Mouse (Mus musculus): Measurements from ENCODE around the gene Poldip3. TPM values are rescaled to one million over a fixed set of nuclear protein-coding genes. Genes with fewer than 3 reads are reported as not detected.

The Poldip3 gene
- total RNA-seq, 2 experiments from 2014 or later = 90.5 to 91.5 TPM

DNA sequence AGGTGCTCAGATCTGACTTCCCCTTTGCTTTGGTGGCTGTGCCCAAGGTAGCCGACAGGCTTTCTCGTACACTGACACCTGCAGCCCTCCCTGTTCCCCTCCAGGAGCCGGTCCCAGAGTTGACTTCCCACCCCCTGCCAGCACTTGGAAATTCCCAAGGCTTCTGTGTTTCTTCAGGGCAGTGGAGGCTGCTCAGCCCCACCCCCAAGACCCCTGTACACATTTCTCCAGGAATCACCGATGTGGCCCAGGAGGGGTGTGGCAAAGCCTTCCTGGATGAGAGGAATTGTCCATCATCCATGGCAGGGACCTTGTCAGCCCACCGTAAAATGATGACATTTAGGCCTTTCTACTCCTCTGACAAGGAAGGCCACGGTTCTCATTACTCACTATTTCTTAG, 37.9 kb downstream of the Poldip3 start:
- TF ChIP-seq CTCF (conservative IDR thresholded peaks at IDR 0.05) = no peak
- no peak for DNase-seq (ENCODE audit: low spot score in 2 of 2)
- Histone ChIP-seq H3K4me3 (no peak overlapping the region), H3K27ac (no peak overlapping the region)

DNA sequence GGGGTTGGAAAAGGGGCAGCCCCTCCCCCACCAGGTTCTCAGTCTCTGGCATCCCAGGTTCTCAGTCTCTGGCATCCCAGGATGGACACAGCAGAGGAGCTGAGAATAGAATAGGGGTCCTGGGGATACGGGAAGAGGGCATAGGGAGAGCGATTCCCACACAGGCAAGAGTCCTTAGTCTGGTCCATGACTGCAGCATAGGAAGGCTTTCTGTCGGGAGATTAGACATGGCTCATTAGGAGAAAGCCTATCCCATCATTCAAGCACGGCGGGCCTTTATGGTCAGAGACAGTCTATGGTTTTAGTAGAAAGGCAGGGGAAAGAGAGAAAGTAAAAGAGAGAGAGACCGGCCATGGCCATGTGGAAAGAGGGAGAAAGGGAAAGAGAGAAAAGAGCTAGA, 41.4 kb downstream of the Poldip3 start:
- no peak for DNase-seq (ENCODE audit: low spot score in 2 of 2)
- H3K4me3 ChIP-seq = no peak overlapping the region
- no peak for TF ChIP-seq CTCF (conservative IDR thresholded peaks at IDR 0.05)
- no peak overlapping the region for H3K27ac ChIP-seq

DNA sequence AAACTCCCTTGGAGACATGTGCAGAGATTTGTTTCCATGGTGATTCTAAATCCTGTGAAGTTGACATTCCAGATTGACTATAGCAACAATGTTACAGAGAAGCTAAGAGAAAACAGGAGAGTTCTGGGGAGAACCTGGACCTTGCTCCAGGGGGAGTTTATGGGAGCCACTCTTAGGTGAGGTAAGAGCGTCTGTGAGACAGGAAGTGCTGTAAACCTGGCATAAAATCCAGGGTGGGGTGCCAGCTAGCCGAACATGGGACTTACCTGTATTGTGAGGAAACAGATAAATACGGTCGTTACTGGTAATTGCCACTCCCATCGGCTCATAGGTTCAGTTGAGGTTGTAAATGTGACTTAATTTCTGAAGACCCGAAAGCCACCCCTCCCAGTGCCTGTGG, 42.8 kb downstream of the Poldip3 start:
- peak overlapping the region; percentile 57; the same call in 1 of the 2 replicates for H3K27ac ChIP-seq
- no peak for TF ChIP-seq CTCF (conservative IDR thresholded peaks at IDR 0.05)
- DNase-seq (ENCODE audit: low spot score in 2 of 2) = no peak
- H3K4me3 ChIP-seq = no peak overlapping the region

DNA sequence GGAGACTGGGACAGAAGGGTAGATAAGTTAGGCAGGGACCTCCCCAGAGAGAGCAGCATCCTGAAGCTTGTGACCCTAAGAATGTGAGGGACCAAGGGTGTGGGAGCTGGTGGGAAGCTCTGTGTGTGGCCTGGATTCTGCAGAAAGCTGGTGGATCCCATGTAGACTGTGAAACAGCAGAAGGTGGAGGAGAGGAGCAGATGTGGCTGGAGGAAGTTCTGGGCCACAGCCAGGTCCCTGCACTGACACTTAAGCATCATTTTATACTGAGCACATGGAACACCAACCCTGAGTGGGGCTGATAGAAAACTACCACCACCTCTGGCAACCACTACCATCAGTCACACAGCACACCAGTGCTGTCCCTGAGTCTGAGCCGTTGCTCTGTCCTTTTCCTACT, 46.1 kb downstream of the Poldip3 start:
- no peak for TF ChIP-seq CTCF (conservative IDR thresholded peaks at IDR 0.05)
- DNase-seq (ENCODE audit: low spot score in 2 of 2) = no peak
- Histone ChIP-seq H3K27ac (no peak overlapping the region), H3K4me3 (no peak overlapping the region)

DNA sequence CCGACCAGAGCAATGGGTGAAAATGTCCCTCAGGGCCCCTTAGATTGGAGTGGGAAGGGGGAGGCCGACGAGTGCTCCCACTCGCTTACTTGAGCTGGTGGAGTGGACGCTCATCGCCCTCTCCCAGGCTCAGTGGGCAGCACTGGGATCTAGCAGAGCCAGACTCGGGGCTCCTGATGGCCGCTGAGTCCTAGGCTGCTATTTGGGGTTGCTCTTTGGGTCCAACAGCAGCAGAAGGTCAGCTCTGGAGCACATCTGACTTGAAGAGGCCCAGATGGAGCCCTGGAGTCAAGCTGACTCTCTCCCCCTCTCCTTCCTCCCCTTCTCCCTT, 48.9 kb downstream of the Poldip3 start:
- Histone ChIP-seq H3K4me3 (peak overlapping the region; percentile 53), H3K27ac (peak overlapping the region; percentile 62)
- no peak for DNase-seq (ENCODE audit: low spot score in 2 of 2)
- TF ChIP-seq CTCF (conservative IDR thresholded peaks at IDR 0.05) = no peak

DNA sequence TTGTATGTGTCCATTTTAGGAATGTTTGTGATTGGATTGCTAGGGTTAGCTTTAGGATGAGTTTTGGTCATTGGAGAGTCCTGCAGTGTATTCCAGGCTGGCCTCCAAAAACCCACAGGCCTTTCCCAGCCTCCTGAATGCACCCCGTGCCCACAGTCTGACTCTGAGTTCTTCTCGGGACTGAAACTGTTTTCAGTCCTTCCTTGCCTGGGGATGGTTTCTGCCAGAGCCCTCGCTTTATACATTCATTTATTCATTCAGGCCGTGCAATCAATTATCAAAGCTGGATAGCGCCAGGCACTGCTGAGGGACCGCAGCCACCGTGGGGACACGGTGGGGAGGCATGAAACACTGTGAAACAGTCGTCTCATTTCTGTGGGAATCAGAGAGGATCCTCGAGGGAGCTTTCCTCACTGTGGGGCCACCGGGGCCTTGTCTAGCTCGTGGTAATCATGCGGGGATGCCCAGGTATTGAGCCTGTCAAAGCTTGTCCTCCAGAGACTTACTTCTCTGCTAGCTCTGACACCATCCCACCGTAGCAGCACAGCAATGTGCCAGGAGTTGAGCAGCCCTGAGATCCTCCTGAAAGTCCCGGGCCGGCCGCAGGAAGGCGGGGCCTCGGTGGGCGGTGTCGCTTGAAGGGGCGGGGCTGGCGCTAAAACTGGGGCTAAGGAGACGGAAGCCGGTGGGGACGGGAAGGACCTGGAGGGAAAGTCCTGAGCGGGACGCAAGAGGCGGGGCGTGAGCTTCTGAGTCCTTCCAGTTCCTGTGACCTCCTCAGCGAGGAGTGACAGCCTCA, 49.5 kb downstream of the Poldip3 start:
- TF ChIP-seq CTCF (conservative IDR thresholded peaks at IDR 0.05) = no peak
- Histone ChIP-seq H3K4me3 (peak overlapping the region; percentile 53), H3K27ac (peak overlapping the region; percentile 62; the same call in 1 of the 2 replicates)
- peak; percentile 54 to 60 for DNase-seq (ENCODE audit: low spot score in 2 of 2)

DNA sequence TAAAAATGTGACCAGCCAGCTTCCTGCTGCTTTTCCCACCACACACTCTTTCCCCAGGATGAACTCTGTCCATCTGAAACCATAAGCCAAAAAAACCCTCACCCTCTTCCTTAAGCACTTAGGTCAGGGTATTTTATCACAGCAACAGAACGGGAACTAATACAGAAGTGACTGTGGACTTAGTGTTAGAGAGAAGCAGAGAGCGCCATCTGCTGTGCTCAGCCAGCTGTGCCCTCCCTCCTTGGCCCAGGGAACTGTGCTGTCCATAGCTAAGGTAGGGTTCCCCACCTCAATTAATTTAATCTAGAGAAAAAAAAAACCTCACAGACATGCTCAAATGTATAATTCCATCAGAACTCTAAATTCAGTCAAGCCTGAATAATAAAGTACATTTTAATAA, 53.2 kb downstream of the Poldip3 start:
- peak; percentile 55 for TF ChIP-seq CTCF (conservative IDR thresholded peaks at IDR 0.05)
- no peak for DNase-seq (ENCODE audit: low spot score in 2 of 2)
- no peak overlapping the region for H3K27ac ChIP-seq
- H3K4me3 ChIP-seq = no peak overlapping the region

DNA sequence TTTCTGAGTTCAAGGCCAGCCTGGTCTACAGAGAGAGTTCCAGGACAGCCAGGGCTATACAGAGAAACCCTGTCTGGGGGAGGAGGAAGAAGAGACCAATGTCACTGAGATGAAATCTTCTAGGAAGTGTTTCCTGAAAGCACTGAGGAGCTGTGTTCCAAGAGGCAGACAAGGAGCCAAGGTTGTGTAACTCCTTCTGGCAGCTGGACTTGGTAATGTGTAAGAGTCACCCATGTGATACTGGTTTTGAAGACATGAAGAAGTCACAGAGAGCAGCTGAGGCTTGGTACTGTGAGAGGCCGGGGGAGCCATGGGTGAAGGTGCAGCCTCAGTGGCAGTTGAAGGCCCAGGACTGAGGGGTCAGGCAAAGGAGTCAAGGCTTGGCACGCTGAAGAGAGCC, 55.5 kb downstream of the Poldip3 start:
- Histone ChIP-seq H3K27ac (no peak overlapping the region), H3K4me3 (no peak overlapping the region)
- no peak for DNase-seq (ENCODE audit: low spot score in 2 of 2)
- no peak for TF ChIP-seq CTCF (conservative IDR thresholded peaks at IDR 0.05)

DNA sequence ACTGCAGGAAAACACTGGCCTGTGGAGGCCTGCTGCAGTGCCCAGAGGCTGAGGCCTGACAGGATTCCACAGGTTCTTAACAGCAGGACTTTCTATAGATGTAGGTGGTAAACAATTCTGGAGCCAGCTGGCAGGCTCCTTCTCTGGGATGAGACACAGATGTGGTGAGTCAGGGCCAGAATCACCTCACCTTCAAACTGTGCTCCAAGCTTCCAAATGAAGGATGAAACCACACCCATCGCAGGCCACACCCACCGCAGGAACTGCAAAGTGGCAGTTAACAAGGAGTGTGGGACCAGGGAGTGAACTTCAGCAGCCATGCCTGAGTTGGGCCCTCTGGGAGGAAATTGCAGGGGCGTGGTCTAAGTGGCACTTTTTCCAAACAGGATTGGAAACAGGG, 58.3 kb downstream of the Poldip3 start:
- DNase-seq (ENCODE audit: low spot score in 2 of 2) = no peak
- no peak for TF ChIP-seq CTCF (conservative IDR thresholded peaks at IDR 0.05)

DNA sequence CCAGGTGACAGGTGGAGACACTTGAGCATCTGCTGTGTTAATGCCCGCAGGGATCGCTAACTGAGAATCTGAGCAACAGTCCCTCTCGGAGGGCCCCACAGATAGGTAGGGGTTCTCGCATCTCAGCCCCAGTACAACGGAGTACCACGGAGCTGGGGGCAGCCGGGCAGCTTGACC, 59.9 kb downstream of the Poldip3 start, which contains the start of gene Serhl:
TSS of gene Serhl (plus strand) at position 78 of the 177 bp plus-strand sequence.
- Histone ChIP-seq H3K4me3 (no peak within 1 kb of the TSS), H3K27ac (no peak within 1 kb of the TSS)
- no peak for DNase-seq (ENCODE audit: low spot score in 2 of 2)
- TF ChIP-seq CTCF (conservative IDR thresholded peaks at IDR 0.05) = no peak

More for the DNA sequence above, 58.3 kb downstream of the Poldip3 start:
- no peak overlapping the region for H3K27ac ChIP-seq
- no peak overlapping the region for H3K4me3 ChIP-seq

DNA sequence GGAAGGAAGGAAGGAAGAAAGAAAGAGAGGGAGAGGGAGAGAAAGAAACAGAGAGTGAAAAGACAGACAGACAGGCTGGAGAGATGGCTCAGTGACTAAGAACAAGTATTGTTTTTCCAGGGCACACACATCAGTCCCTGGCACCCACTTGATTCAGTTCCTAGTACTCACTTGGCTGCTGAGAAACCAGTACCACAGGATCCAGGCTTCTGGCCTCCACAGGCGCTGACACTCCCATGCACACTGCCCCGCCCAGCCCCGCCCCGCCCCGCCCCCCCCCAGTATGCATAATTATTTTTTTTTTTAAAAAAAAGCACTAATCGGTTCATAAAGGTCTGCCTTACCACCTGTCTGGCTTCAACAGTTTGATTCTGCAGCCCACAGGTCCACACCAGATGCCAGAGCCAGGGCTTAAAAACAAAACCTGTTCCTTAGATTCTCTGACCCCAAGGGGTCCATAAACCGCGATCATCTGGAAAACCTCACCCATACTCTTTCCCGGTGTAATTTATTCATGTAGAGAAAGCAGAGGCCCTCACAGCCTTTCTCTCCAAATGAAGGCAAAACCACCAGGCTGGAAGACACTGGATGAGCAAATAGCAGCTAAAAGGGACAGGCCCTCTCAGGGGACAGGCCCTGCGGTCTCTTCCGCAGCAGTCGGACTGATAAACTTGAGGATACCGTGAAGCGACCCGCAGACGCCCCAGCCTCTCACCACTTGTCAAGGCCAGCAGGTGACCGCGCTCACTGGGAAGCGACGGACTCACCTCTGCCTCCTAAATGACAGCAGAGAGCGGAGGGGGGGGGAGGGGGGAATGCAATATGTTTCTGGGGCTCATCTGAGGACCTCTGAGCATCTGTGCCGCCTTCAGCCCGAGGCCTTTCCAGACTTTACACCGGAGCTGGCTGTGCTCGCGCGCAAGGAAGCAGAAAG, 60.4 kb downstream of the Poldip3 start:
- TF ChIP-seq CTCF (conservative IDR thresholded peaks at IDR 0.05) = no peak
- no peak for DNase-seq (ENCODE audit: low spot score in 2 of 2)

DNA sequence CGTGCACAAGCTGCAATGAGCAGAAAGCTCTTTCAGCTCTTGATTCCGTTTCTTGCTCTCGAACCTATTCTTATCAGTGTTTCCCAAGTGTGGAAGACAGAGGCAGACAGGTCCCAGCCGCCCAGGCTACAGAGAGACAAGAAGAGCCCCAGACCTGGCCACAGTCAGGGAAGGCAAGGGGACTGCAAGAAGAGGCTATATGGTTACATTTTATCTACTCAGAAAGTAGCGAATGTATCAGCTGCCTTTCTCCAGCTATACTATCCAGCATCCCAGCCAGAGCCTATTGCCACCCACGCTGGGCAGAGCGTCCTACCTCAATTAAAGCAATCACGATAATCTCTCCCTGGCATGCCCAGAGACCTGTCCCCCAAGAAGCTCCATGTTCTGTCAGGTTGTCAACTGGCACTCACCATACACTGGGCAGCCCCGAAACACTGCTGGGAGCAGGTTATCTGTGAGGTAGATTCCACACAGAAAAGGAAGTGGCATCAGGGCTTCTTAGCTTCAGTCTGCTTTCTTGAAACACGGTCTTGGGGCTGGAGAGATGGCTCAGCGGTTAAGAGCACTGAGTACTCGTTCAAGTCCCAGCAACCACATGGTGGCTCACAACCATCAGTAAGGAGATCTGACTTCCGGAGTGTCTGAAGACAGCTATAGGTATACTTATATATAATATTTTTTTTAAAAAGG, 62.4 kb downstream of the Poldip3 start:
- no peak for DNase-seq (ENCODE audit: low spot score in 2 of 2)
- no peak overlapping the region for H3K4me3 ChIP-seq
- no peak overlapping the region for H3K27ac ChIP-seq
- TF ChIP-seq CTCF (conservative IDR thresholded peaks at IDR 0.05) = no peak

More for the DNA sequence above, 60.4 kb downstream of the Poldip3 start:
- Histone ChIP-seq H3K4me3 (no peak overlapping the region), H3K27ac (no peak overlapping the region)

DNA sequence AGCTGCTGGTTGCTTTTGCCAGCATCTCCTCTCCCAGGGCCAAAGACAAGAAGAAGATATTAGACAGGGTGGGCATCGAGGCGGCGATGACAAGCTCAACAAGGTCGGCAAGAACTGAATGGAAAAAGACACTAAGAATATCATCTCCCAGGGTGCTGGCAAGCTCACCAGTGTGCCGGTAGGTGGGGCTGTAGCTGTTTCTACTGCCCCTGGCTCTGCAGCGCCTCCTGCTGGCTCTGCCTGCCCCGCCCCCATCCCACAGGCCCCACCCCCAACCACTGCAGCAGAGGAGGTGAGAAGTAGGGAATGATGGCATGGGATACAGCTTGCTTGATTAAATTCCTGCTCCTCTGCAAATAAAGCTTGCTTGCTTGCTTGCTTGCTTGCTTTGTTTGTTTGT, 63.3 kb downstream of the Poldip3 start:
- H3K4me3 ChIP-seq = no peak overlapping the region
- TF ChIP-seq CTCF (conservative IDR thresholded peaks at IDR 0.05) = peak; percentile 92
- peak in 1 of 2 experiments; percentile 54 for DNase-seq (ENCODE audit: low spot score in 2 of 2)

More for the DNA sequence above, 63.3 kb downstream of the Poldip3 start:
- H3K27ac ChIP-seq = no peak overlapping the region

Measured in layer of hippocampus, adult 2 months (tissue).